Mouse (Mus musculus): ENCODE data around the gene Dapk2. TPM values are rescaled to one million over a fixed set of nuclear protein-coding genes. Genes with fewer than 3 reads are reported as not detected.

Gene Dapk2
- polyA plus RNA-seq, 1 experiment = 22.8 TPM

- H3K4me3 ChIP-seq (ENCODE audit: insufficient read depth, poor library complexity, severe bottlenecking) = no peak overlapping the region
- no peaks in the 10 kb centered on the region for H3K79me2 ChIP-seq (ENCODE audit: control insufficient read depth, insufficient read depth)
- H3K27me3 ChIP-seq (ENCODE audit: control insufficient read depth, insufficient read depth, insufficient read length) = no peaks in the 10 kb centered on the region
- no peak overlapping the region for H3ac ChIP-seq (ENCODE audit: control insufficient read depth, insufficient read length, low read depth)
- H3K36me3 ChIP-seq (ENCODE audit: control insufficient read depth, insufficient read depth) = no peaks in the 10 kb centered on the region
- TF ChIP-seq FOSL1 (IDR thresholded peaks at IDR 0.05; ENCODE audit: insufficient read depth, low read length, poor library complexity, severe bottlenecking) (no peak), USF1 (IDR thresholded peaks at IDR 0.05; ENCODE audit: low read depth) (no peak), MYOG (IDR thresholded peaks at IDR 0.05; ENCODE audit: control insufficient read depth, extremely low read depth, insufficient read length) (no peak), CTCF (IDR thresholded peaks at IDR 0.05; ENCODE audit: control insufficient read depth, insufficient read depth, insufficient read length) (no peak), CEBPB (IDR thresholded peaks at IDR 0.05; ENCODE audit: low read depth) (no peak), MYOD1 (IDR thresholded peaks at IDR 0.05; ENCODE audit: control insufficient read depth, insufficient read length, low read depth) (no peak), MAX (IDR thresholded peaks at IDR 0.05) (no peak)
- no peaks in the 10 kb centered on the region for H3K79me3 ChIP-seq (ENCODE audit: low read depth)
These were observed 43.6 kb downstream of the Dapk2 start for GRCm38 (mm10) chr9:66201665-66202064.

- TF ChIP-seq CTCF (IDR thresholded peaks at IDR 0.05; ENCODE audit: control insufficient read depth, insufficient read depth, insufficient read length) = no peak
- TF ChIP-seq FOSL1 (IDR thresholded peaks at IDR 0.05; ENCODE audit: insufficient read depth, low read length, poor library complexity, severe bottlenecking) = no peak
- no peak for TF ChIP-seq MAX (IDR thresholded peaks at IDR 0.05)
- TF ChIP-seq USF1 (IDR thresholded peaks at IDR 0.05; ENCODE audit: low read depth) = no peak
- TF ChIP-seq CEBPB (IDR thresholded peaks at IDR 0.05; ENCODE audit: low read depth) = no peak
- TF ChIP-seq MYOD1 (IDR thresholded peaks at IDR 0.05; ENCODE audit: control insufficient read depth, insufficient read length, low read depth) = no peak
- TF ChIP-seq MYOG (IDR thresholded peaks at IDR 0.05; ENCODE audit: control insufficient read depth, extremely low read depth, insufficient read length) = no peak
- Histone ChIP-seq H3K79me2 (ENCODE audit: control insufficient read depth, insufficient read depth) (no peaks in the 10 kb centered on the region), H3ac (ENCODE audit: control insufficient read depth, insufficient read length, low read depth) (no peak overlapping the region), H3K79me3 (ENCODE audit: low read depth) (no peaks in the 10 kb centered on the region), H3K27me3 (ENCODE audit: control insufficient read depth, insufficient read depth, insufficient read length) (no peaks in the 10 kb centered on the region), H3K36me3 (ENCODE audit: control insufficient read depth, insufficient read depth) (no peaks in the 10 kb centered on the region), H3K4me3 (ENCODE audit: insufficient read depth, poor library complexity, severe bottlenecking) (no peak overlapping the region)
These were observed 44.4 kb downstream of the Dapk2 start for GRCm38 (mm10) chr9:66202463-66202862.

GRCm38 (mm10) chr9:66205702-66206101 lies 47.7 kb downstream of the Dapk2 start:
- TF ChIP-seq CTCF (IDR thresholded peaks at IDR 0.05; ENCODE audit: control insufficient read depth, insufficient read depth, insufficient read length) (no peak), USF1 (IDR thresholded peaks at IDR 0.05; ENCODE audit: low read depth) (no peak), FOSL1 (IDR thresholded peaks at IDR 0.05; ENCODE audit: insufficient read depth, low read length, poor library complexity, severe bottlenecking) (no peak), MAX (IDR thresholded peaks at IDR 0.05) (no peak), MYOG (IDR thresholded peaks at IDR 0.05; ENCODE audit: control insufficient read depth, extremely low read depth, insufficient read length) (no peak), MYOD1 (IDR thresholded peaks at IDR 0.05; ENCODE audit: control insufficient read depth, insufficient read length, low read depth) (no peak), CEBPB (IDR thresholded peaks at IDR 0.05; ENCODE audit: low read depth) (no peak)
- Histone ChIP-seq H3K79me3 (ENCODE audit: low read depth) (no peaks in the 10 kb centered on the region), H3ac (ENCODE audit: control insufficient read depth, insufficient read length, low read depth) (no peak overlapping the region), H3K79me2 (ENCODE audit: control insufficient read depth, insufficient read depth) (no peaks in the 10 kb centered on the region), H3K36me3 (ENCODE audit: control insufficient read depth, insufficient read depth) (no peaks in the 10 kb centered on the region), H3K4me3 (ENCODE audit: insufficient read depth, poor library complexity, severe bottlenecking) (no peak overlapping the region), H3K27me3 (ENCODE audit: control insufficient read depth, insufficient read depth, insufficient read length) (no peaks in the 10 kb centered on the region)

- Histone ChIP-seq H3K27me3 (ENCODE audit: control insufficient read depth, insufficient read depth, insufficient read length) (no peaks in the 10 kb centered on the region), H3ac (ENCODE audit: control insufficient read depth, insufficient read length, low read depth) (no peak overlapping the region)
- TF ChIP-seq MYOD1 (IDR thresholded peaks at IDR 0.05; ENCODE audit: control insufficient read depth, insufficient read length, low read depth) (no peak), CEBPB (IDR thresholded peaks at IDR 0.05; ENCODE audit: low read depth) (no peak)
These were observed 48.8 kb downstream of the Dapk2 start for GRCm38 (mm10) chr9:66206825-66207224.

GRCm38 (mm10) chr9:66211420-66211819 lies 53.4 kb downstream of the Dapk2 start:
- H3ac ChIP-seq (ENCODE audit: control insufficient read depth, insufficient read length, low read depth) = no peak overlapping the region
- no peaks in the 10 kb centered on the region for H3K79me2 ChIP-seq (ENCODE audit: control insufficient read depth, insufficient read depth)
- H3K27me3 ChIP-seq (ENCODE audit: control insufficient read depth, insufficient read depth, insufficient read length) = no peaks in the 10 kb centered on the region
- H3K79me3 ChIP-seq (ENCODE audit: low read depth) = no peaks in the 10 kb centered on the region
- TF ChIP-seq MAX (IDR thresholded peaks at IDR 0.05) = no peak
- no peak for TF ChIP-seq CTCF (IDR thresholded peaks at IDR 0.05; ENCODE audit: control insufficient read depth, insufficient read depth, insufficient read length)
- no peak for TF ChIP-seq MYOG (IDR thresholded peaks at IDR 0.05; ENCODE audit: control insufficient read depth, extremely low read depth, insufficient read length)
- no peak for TF ChIP-seq MYOD1 (IDR thresholded peaks at IDR 0.05; ENCODE audit: control insufficient read depth, insufficient read length, low read depth)
- no peak for TF ChIP-seq FOSL1 (IDR thresholded peaks at IDR 0.05; ENCODE audit: insufficient read depth, low read length, poor library complexity, severe bottlenecking)
- TF ChIP-seq USF1 (IDR thresholded peaks at IDR 0.05; ENCODE audit: low read depth) = no peak
- no peak for TF ChIP-seq CEBPB (IDR thresholded peaks at IDR 0.05; ENCODE audit: low read depth)
- H3K36me3 ChIP-seq (ENCODE audit: control insufficient read depth, insufficient read depth) = no peaks in the 10 kb centered on the region
- H3K4me3 ChIP-seq (ENCODE audit: insufficient read depth, poor library complexity, severe bottlenecking) = no peak overlapping the region

More at GRCm38 (mm10) chr9:66206825-66207224, 48.8 kb downstream of the Dapk2 start:
- Histone ChIP-seq H3K79me2 (ENCODE audit: control insufficient read depth, insufficient read depth) (no peaks in the 10 kb centered on the region), H3K36me3 (ENCODE audit: control insufficient read depth, insufficient read depth) (no peaks in the 10 kb centered on the region), H3K4me3 (ENCODE audit: insufficient read depth, poor library complexity, severe bottlenecking) (no peak overlapping the region), H3K79me3 (ENCODE audit: low read depth) (no peaks in the 10 kb centered on the region)

GRCm38 (mm10) chr9:66212088-66212487 lies 54.1 kb downstream of the Dapk2 start:
- Histone ChIP-seq H3K36me3 (ENCODE audit: control insufficient read depth, insufficient read depth) (no peaks in the 10 kb centered on the region), H3K27me3 (ENCODE audit: control insufficient read depth, insufficient read depth, insufficient read length) (no peaks in the 10 kb centered on the region), H3K4me3 (ENCODE audit: insufficient read depth, poor library complexity, severe bottlenecking) (no peak overlapping the region), H3ac (ENCODE audit: control insufficient read depth, insufficient read length, low read depth) (no peak overlapping the region), H3K79me2 (ENCODE audit: control insufficient read depth, insufficient read depth) (no peaks in the 10 kb centered on the region), H3K79me3 (ENCODE audit: low read depth) (no peaks in the 10 kb centered on the region)
- no peak for TF ChIP-seq FOSL1 (IDR thresholded peaks at IDR 0.05; ENCODE audit: insufficient read depth, low read length, poor library complexity, severe bottlenecking)
- no peak for TF ChIP-seq MAX (IDR thresholded peaks at IDR 0.05)
- TF ChIP-seq USF1 (IDR thresholded peaks at IDR 0.05; ENCODE audit: low read depth) = no peak
- no peak for TF ChIP-seq MYOG (IDR thresholded peaks at IDR 0.05; ENCODE audit: control insufficient read depth, extremely low read depth, insufficient read length)
- no peak for TF ChIP-seq CEBPB (IDR thresholded peaks at IDR 0.05; ENCODE audit: low read depth)
- TF ChIP-seq MYOD1 (IDR thresholded peaks at IDR 0.05; ENCODE audit: control insufficient read depth, insufficient read length, low read depth) = no peak
- no peak for TF ChIP-seq CTCF (IDR thresholded peaks at IDR 0.05; ENCODE audit: control insufficient read depth, insufficient read depth, insufficient read length)

Measured in C2C12 (cell line).